Mouse (Mus musculus) 3134 (cell line): Measurements from ENCODE around the gene Ebf4.
A peak's percentile ranks its signal among the peaks of the same experiment; 100 is the strongest.
"Not testable (repeated sequence)": the region's sequence is repeated elsewhere in the genome, so short reads cannot be mapped to it uniquely, and the experiment has no call there.

Experiments used
- DNase-seq: peaks from one replicate; pipeline ENCODE4 v3.0.0-alpha.2; 2011; ENCODE audit warnings: low spot score; ENCODE audit not compliant: insufficient read length; ENCODE audit errors: extremely low read depth

Ebf4 gene

DNA sequence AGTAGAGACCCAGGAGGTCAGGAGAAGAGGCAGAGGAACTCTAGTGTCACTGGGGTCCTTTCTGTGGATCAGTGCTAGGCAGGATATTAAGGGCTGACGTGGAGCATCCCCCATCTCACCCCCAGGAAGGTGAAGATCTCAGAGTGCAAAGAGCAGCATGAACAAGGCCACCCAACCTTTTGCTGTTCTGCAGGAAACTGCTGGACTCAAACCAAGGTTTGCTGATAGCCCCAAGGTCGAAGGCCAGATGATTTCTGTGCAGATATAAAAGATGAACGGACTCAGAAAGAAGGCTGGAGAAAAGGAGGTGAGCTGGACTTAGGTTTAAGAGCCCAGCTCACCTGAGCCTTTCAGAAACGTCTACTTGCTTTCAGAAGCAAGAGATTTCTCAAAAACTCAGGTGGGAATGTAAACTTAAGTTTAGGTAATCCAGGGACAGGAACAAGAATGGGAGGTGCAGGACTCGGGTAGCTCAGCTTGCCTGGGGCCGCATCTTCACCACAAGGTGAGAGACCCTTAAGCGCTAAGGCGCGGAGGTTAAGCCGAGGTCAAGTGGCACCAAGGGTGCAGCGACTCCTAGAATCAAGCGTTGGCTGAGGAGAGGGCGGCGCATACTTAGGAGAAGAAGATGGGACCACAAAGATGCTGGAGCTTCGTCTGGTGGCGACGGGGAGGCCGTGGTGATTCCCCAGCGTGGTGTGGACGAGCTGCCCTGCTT lies 592 bp upstream of the Ebf4 start:
- DNase-seq: no peak

DNA sequence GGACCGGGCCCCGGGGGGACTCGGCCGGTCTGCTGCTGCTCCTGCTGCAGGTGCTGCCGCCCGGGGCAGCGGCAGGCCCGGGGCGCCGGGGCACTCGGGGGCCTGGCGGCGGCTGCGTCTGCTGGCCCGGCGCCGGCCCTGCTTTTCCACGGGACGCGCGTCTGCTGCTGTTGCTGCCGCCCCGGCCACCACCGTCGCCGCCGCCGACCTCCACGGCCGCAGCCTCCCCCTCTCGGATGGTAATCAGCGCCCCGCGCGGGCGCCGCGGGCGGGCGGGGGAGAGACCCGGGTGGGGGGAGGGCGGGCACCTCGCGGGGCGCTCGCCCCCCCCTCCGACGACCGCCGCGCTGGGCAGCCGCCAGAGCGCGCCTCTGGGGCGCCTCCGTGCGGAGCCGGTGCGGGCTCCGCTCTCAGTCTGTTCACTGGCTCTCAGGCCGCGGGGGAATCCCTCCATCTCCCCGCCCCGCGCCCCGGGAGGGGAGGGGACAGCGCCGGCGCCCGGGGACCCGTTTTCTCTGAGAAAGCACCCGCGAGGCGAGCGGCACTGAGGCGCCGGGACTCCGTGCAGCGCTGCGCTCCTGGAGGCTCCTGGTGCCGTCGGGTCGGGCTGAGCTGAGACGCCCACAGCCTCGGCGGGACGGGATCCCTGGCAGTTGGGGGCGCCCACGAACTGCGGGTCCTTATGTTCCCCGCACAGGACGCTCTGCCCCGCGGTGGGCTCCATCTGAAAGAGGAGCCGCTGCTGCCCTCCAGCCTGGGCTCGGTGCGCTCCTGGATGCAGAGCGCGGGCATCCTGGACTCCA lies 563 bp downstream of the Ebf4 start:
- DNase-seq: no peak

GRCm38 (mm10) chr2:130296134-130296745 lies 1.3 kb downstream of the Ebf4 start:
- no peak for DNase-seq

GRCm38 (mm10) chr2:130297580-130297979 lies 2.6 kb downstream of the Ebf4 start:
- DNase-seq: no peak

DNA sequence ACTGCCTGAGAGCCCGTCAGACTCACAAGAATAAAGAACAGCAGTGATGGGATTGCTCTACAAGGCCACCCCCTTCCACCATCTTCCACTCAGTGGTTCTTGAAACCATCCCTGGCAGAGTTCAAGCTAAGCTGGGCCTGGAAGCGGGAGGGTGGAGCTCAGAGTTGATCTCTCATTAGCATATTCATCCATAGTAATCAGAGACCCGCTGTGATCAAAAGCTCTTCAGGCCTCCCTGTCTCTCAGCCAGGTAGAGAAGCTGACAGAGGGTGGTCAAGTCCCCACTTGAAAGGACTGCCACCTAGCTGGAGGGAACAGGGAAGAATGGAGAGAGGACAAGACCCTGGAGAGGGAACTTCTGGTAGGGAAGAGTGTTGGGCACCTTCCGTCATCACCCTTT lies 8.0 kb downstream of the Ebf4 start:
- no peak for DNase-seq

DNA sequence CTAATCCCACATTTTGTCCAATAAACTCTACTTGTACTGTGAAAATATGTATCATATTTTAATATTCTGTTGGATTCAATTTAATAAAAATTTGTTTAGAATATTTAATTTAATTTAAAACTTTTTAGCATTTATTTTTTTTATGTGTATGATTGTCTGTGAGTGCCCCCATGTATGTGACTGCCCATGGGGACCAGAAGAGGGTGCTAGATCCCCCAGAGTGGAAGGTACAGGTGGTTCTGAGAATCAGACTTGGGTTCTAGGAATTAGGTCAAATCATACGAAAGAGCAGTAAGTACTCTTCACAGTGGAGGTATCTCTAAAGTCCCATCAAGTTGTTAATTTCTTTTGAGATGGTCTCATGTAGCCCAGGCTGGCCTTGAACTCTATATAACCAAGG lies 32.1 kb downstream of the Ebf4 start:
- DNase-seq: no peak

DNA sequence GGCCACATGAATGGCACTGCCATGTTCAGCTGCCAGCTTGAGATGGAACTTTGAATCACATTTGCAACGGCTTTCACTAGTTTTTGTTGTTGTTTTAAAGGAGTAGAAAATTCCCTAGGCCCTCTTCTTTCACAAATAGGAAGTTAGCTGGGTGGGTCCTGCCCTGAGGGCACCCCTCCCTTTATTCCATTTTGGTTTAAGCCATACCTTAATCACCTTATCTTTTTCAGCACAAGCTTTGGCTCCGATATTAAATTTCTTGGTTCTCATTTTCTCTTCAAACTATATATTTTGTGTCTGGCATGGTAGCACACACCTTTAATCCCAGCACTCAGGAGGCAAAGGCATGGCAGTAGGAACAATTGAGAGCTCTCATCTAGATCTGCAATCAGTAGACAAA lies 34.5 kb downstream of the Ebf4 start:
- DNase-seq: no peak

DNA sequence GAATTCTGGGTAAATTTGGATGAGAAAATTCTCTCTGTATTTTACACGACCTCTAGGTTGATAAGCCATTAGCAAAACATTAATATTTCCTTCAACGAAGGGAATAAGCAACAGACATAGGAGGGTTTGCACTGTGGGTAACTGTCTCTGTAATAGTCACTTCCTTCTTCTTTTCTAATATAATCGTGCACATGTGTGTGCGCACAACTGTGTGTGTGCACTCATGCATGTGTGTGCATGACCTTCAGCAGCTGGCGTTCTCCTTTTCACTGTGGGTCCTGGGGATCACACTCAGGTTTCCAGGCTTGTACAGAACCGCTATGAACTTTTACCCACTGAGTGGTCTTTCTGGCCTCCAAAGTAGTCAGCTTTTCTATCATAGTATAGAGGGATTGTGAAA lies 40.1 kb downstream of the Ebf4 start:
- no peak for DNase-seq

DNA sequence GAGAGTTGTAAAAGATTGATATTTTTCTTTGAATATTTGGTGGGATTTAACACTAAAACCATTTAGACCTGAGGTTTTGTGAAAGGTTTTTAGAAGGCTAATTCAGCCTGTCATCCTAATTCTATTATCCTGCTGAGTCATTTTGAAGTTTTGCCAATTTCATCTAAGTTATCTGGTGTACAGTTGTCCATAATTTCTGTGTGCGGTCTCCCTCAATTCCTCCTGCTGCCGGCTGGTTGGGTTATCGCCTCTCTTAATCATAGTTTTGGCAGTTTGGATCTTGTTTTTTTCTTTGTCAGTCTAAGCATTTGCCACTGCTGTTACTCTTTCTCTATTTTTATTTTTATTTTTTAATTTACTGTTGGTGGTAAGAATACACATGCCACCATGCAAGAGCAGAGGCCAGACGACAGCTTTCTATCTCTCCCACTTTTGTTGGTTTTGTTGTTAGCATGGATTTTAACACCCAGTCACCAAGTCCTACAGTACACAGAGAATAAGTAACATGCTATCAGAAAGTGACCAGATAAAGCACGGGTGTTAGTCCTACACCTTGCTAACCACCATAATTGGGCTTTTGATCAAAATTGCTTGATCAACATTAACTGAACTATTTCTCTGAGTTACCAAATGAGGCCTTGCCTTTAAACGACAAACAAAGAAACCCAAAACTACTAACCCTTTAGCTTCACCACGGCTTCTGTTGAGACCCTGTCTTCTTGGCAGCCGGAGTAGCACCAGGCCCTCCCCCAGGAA lies 45.7 kb downstream of the Ebf4 start:
- no peak for DNase-seq

GRCm38 (mm10) chr2:130341220-130341580 lies 46.2 kb downstream of the Ebf4 start:
- DNase-seq: no peak

GRCm38 (mm10) chr2:130350376-130350775 lies 55.4 kb downstream of the Ebf4 start:
- no peak for DNase-seq

DNA sequence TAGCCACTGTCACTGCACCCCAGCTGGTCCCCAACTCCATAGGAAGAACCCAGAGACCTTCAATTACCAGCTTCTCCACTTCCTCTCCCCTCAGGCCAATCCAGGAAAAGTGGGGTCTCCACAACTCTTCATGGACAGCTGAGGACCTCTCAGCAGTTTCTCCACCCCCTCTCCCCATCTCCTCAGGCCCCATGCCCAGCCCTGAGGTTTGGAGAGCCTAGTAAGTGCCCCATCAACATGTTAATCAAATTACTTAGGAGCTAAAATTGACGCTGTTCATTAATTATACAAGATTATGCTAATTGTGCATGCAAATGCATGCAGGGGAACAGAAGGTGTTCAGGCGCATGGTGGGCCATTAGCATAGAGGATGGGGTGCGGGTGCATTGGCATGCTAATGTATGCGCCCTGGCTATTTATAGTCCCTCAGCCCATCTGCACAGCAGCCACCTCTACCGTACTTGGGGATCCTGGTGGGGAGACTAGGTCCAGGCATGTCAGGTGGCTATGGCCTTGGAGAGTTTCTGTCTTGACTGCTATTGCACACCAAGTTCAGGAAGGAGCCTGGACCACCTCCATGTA lies 56.9 kb downstream of the Ebf4 start:
- no peak for DNase-seq

DNA sequence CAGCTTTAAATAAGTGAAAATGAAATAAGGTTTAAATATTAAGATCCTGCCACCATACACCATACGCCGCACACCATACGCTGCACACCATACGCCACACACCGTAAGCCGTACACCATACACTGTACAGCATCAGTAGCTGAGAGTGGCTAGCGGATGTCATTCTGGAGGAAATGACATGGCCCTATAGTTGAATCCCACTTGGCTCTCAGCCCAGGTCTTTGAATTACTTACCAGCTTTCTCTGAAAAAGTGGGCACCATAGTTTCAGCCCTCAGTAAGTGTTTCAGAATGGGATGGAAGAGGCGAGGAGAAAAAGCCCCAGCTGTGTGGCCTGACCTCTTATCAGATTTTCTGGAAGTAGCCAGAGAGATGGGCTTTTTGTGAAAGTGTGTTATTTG lies 58.4 kb downstream of the Ebf4 start:
- no peak for DNase-seq

- no peak for DNase-seq
Observed at GRCm38 (mm10) chr2:130353889-130354288, 58.9 kb downstream of the Ebf4 start.

DNA sequence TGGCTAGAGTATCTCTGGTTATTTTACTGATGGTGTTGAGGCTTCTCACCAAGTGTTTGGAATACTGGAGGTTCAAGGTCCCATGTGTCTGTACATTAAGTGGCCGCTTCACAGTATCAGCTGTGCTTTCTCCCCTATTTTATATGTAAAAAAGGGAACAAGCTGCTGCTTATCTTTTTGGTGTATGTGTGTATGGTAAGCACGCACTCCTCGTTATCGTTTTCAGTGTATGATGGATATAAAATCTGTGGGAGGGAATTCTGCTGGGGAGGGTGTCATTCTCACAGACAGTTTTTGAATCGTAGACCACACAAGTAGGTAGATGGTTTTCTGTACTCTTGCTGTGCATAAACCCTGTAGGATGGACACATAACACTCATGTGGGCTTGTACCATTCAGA lies 62.6 kb downstream of the Ebf4 start:
- DNase-seq: no peak

DNA sequence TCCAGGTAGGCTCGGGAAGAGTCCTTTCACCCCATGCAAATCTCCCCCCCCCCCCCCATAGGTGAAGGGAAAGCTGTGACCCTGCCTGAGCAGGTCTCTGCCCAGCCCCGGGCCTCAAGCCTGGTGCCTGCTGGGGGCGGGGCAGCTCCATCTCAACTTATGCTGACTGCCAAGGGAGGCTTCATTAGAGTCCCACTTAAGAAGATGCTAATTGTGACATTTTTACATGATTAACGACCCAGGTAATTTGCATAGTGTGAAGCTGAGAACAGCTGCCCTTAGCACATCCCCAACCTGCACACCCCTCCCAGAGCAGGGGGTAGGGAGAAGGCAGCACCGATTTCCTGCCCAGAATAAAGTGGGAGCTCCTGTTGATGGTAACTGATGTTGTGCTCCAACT lies 63.9 kb downstream of the Ebf4 start:
- no peak for DNase-seq

GRCm38 (mm10) chr2:130362511-130363026 lies 67.6 kb downstream of the Ebf4 start:
- DNase-seq: peak; percentile 41

DNA sequence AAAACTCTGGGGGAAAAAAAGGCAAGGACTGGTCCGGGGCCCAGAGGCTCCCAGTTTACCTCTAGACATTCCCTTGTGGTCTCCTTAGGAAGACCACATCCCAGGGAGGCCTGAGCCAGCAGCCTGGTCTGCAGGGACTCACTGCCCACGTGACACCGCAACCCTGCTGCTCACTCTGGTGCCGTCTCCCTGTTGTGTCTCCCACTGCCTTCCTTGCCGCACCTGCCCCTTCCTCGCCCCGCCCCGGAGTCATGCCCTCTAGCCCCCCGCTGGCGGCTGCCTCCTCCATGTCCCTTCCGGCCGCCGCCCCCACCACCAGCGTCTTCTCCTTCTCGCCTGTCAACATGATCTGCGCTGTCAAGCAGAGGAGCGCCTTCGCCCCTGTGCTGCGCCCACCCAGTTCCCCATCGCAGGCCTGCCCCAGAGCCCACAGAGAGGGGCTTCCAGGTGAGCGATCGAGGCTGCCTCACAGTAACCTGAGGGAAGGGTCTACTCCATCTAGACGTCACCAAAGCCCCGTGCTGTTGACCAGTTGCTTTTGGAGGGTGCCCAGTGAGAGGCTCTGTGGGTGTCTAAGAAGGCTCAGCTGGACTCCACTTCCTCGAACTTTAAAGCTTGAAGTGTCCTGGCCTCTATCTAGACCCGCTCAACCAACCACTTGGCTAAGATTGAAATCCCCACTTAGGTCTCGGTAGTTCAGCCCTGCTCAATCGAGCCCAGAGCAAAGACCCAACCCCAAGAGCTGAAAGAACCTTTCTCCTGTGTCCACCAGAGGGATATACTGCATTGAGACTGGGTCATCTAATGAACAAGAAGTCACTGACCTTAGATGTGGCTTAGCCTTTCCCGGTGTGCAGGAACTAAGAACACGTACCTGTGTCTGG lies 70.5 kb downstream of the Ebf4 start:
- no peak for DNase-seq

- DNase-seq: no peak
Observed at GRCm38 (mm10) chr2:130367386-130367785, 72.4 kb downstream of the Ebf4 start.

- not testable (repeated sequence) for DNase-seq
Observed at GRCm38 (mm10) chr2:130373026-130373425, 78.1 kb downstream of the Ebf4 start.
